Mouse (Mus musculus) thymus, adult 18-20 months (tissue): ENCODE measurements around the gene Sdad1.
"Not testable (repeated sequence)": the region's sequence is repeated elsewhere in the genome, so short reads cannot be mapped to it uniquely, and the experiment has no call there.

Experiments used
- DNase-seq, 2 experiments: peaks; one replicate each; pipeline ENCODE4 v3.0.0; 2022; ENCODE audit warnings: mixed read lengths in 2 of 2

Gene Sdad1

DNA sequence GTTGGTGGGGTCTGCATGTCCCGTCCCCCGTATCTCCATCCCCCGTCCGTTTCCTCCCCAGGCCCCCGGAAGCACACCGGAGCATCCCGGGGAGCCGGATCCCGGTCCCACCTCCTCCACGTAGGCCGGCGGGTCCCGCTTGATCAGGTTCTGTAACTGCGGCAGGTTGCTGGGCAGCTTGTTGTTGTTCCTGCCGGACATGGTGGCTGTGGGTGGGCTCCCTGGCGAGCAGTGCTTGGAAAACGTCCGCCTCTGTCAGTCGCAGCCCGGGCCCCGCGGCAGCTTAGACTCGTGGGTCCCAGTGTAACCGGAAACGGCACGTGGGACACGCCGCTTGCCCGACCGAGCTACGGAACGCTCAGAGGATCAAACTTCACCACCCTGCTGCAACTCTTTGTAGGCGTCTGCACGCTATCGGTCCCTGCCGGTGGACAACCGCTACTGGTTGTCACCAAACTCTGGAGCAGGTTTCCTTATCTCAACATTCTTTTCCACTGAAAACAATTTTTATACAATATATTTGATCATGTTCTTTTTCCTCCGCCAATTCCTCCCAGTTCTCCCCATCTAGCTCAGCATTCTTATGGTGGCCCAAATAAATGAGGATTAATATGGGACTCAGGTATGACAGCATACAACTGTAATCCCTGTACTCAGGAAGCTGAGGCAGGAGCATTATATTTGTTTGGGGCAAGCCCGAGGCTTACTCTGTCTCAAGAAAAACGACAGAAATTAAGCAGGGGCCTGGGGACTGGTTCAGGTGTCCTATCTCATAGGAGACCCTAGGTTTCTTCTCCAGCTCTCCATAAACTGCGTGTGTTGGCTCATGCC is at the start of gene Sdad1:
TSS of gene Sdad1 (minus strand) at position 799 of the 831 bp plus-strand sequence.
- DNase-seq, result peak; percentile 86 to 90

DNA sequence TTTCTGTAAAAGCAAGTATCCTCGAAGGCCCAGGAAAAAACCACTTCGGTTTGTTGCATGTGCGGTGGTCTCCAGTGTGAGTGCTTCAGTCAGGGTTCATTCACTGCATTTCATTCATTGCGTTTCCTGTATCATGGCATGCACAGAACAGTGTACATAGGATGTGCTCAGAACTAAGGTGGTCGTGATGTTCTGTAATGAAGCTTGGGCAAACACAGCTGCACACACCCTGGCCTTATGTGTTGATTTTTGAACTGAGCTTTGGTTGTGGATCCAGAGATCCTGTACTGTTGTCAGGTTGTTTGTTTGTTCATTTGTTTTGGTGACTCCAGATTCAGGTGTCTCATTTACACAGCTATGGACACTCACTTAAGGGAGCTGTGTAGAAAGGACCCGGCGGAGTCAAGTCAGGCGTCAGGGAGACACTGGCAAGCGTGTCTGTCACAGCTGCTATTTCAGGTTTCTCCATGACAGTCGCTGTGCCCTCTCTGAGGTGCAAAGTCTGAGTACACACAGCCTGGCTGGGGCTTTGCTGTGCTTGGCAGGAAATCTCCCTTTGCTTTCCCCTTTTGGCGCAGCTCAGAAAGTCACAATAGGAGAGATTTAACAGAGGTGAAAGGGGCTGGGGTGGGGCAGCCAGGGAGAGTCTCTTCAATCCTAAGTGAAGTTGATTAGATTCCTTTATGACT is 48.6 kb upstream of the Sdad1 start:
- no peak for DNase-seq

DNA sequence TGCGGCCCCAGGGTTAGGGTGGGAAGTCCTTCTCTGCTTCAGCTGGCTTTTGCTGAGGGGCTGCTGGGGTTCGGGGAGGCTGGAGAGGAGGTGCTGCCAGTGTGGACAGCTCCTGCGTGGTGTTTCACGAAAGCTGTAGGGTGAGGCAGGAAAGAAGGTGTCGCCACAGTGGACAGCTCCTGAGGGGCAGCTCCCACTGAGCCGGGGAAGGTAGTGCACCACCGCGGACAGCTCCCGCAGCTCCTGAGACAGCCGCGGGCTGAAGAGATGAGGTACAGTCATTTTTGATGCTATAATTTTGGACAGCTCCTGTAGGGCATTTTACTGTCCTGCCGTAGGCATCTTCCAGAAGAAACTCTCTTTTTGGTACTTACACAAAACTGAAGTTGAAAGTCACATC is 47.8 kb upstream of the Sdad1 start:
- no peak for DNase-seq

DNA sequence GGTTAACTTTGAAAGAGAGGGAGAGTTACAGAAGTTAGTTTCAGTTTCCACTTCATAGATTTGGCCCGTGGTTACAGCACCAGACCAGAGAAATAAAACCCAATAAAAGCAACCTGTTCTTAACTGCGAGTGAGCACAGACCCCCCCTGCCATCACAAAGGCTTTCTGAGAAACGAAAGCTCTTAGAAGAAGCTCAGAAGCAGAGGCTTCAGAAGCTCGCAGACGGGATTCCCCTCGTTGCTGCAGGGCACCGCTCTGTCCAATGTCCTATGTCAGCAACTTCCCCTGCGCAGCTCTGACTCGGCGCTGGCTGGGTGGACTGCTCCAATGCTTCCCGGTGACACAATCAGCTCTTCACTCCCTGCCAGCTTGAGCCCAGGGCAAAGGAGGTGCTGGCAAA is 43.2 kb upstream of the Sdad1 start:
- DNase-seq, result peak; percentile 25 to 28

DNA sequence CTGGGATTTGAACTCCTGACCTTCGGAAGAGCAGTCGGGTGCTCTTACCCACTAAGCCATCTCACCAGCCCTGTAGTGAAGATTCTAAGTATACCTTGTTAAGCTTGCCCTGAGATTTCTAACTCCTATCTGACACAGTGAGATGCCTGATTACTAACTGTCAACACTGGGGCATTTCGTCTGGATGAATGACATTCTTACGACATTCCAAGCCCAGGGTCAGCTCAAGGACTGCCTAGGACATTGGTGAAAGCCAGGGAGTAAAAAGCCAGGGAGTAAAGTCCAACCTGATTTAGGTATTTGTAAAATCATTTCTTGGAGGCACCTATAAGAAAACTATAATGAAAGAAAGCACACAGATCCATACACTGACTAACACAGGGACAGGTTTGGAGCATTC is 42.4 kb upstream of the Sdad1 start:
- not testable (repeated sequence) for DNase-seq

DNA sequence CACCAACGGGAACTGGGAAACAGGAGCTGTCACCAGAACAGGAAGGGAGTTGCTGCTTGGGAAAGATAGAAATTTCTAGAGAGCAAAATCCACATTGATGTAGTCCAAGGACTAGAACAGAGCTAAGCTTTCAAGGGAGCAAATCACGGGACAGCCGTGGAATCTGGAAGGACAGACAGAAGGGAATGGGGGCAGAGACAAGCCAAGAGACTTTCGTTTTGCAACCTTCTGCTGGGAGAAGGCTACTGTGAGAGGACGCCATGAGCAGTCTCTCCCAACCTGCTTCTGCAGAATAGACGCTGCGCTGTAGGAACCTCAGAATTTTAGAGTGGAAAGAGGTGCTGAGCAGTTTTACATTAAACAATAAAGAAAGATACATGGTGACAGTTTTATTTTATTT is 39.5 kb upstream of the Sdad1 start:
- DNase-seq, result no peak

DNA sequence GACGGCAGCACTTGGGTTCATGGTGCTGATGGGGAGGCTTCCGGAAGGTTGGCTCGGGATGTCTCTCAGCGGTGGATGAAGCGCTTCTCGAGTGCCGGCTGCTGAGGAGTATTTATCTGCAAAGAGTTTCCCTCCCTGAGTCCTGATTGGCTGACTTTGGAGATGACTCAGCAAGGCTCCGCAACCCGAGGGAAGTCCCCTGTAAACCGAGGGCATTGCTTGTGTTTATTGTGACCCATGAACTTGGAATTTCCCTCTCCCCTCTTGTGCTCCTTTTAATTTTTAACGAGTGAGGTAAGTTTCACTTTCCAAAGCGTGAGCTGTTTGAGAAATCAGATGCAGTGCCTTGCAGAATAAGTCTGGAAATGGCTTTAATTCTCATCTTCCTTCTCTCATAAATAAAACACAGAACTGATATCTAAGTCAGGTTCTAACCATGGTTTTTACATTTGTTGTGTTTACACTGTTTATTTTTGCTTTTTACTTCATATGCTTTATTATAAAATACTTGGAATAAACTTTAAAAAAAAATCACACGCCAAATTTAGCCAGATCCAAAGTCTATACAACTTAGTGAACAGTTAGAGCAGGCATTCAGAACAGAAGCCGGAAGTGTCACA is 38.6 kb upstream of the Sdad1 start, which contains the start of gene Cxcl10:
TSS of gene Cxcl10 (minus strand) at position 96 of the 620 bp plus-strand sequence.
- DNase-seq, result peak; percentile 31 to 54

DNA sequence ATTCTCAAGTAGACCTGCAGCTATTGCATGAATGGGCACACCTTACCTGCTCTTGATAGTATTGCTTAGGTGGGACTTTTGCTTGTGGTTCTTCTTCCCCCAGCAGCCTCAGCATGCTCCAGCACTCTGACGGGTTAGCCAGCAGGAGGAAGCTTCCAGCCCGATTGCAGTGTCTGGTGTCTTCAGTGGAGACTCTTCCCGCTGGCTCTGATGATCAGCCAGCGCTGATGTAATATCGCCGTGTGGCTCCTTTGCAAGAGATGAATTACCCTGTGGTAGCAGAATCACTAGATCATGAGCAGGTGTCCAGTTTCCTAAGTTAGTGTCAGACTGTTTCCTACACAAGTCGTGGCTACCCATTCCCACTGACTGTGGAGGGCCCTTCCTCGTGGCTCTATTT is 34.7 kb upstream of the Sdad1 start:
- DNase-seq, result no peak

DNA sequence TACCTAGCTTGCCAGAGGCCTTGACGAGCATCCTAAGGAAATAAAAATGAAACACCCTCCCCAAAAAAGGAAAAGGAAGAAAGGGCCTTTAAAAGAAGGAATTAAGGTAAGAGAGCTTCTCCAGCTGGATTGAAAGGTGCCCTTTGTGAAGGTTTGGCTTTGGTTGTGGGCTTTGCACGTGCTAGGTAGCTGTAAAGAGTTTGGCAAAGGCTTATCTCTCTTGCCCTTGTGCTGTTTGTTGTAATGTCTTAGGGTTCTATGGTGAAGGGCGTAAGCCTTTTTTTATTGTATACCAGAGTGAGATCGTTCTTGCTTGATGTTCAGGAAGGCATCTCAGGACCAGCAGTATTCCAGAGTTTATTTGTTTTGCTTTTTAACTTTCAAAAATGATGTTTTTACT is 30.3 kb upstream of the Sdad1 start:
- no peak for DNase-seq

DNA sequence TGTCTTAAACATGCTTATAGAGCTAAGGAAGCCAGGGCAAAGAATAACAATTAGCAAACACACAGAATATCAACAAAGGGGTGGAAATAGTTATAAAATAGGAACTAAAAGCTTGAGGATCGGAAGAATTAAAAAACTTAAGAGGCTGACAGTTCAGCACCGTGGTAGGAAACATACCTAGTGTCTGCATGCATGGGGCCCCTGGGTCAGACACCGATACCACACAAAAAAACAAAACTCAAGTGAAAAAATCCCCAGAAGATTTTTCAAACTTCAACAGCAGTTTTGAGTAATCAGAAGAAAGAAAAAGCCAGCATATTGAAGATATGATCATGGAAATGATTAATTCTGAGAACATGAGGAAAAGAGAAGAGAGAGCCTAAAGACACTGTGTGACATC is 26.5 kb upstream of the Sdad1 start:
- no peak for DNase-seq

DNA sequence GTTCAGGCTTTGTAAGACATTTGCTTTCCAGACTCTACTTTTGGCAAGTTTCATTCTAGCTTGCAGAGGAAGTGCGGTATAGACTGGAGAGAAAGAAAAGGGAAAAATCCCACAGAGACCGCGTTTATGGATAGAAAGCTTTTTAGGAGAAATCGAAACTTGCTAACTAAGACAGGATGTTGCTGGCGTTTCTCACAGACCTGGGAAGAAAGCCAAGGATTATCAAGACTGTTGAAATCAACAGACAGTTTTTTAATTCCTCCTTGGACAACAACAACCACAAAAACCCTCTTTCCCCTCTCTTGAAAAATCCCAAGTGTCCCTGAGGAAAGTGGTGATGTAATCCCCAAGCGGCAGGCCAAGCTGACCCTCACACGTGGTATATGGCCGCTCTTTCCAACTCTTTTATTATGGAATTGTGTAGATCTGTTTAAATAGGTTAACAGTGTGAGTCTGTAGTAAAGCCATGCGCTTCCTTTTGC is 22.1 kb upstream of the Sdad1 start:
- DNase-seq, result no peak

DNA sequence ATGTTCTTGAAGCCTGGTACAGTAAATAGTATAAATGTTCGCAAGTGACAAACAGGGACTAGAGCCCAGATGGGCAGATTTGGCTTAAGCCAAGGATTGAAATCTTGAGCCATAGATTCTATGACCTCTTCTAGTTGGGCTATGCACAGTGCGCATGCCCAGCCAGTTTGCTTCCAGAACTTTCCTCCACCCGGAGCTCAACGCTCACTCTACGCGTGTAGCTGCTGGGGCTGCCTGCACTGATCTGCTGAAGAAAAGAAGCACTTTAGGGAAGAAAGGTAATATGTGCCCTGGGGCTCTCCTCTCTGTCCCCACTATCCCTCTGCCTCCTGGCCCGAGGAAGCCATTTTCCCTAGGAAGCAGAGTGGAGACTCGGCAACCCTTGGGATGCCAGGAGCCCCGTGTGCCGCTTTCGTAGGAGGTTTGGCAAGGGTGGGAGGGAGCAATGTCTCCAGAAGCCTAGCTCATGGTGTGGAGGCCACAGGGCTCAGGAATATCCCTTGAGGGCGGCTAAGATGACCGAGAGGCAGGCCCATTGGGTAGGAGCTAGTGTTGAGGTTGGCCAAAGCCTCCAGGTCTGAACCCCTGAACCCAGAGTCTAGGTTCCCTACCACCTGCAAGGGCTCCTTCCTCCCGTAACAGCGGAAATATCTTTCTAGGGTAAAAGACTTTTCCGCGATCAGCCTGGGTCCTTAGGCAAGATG is 21.5 kb upstream of the Sdad1 start, which contains the start of gene Art3:
TSS of gene Art3 (plus strand) at position 193 of the 704 bp plus-strand sequence.
- no peak for DNase-seq

DNA sequence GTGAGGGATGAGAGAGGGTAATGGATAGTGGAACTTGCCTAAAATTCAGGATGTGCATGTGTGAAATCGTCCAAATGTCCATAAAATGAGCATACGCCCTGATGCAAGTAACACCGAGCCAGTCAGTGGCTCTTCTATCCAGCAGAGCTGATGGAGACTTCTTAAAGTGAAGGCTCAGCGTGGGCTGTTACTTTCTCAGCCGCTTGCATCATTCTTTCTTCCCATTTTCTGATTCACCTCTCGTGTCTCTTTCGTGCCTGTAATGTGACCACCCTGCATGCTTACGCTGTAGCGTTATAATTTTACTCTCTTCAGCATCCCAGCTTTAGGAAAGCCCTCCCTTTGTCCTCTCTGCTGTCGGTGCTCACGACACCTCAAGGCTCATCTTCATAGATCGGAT is 20.8 kb upstream of the Sdad1 start:
- no peak for DNase-seq

DNA sequence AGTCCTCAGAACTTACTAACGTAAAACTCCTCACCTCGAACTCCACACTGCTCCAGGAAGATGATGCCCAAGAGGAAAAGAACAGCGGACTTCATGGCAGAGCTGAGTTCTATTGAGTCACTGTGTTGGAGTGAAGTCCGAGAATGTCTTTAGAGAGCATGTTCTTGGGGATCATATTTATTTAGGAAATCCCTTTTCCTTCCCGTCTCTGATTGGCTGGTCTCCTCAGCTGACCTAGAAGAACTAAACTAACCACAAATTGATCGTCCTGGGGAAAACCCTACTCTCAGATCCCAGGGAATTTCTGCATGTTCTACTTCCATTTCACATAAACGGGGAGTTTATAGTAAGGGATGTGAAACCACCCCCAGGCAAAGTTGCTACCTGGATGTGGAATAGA is 17.6 kb upstream of the Sdad1 start, which contains the start of gene Cxcl9:
TSS of gene Cxcl9 (minus strand) at position 151 of the 400 bp plus-strand sequence.
- DNase-seq, result no peak

DNA sequence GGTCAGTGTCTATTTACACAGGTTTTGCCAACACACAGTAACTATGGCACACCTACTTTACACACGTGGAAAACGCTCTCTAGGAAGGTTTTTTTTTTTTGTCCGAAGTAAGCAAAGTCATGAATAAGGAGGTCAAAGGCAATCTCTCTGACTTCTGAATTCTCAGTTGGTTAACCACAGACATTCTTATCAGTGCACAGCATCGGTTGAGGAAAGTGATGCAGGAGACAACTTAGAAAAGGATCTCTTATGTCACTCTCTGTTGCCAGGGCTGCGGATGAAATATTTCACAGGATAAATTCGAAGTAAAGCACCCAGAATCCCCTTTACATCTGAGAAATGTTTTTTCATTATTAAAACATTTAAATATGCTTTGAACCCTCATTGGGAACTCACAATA is 17.1 kb upstream of the Sdad1 start:
- no peak for DNase-seq

DNA sequence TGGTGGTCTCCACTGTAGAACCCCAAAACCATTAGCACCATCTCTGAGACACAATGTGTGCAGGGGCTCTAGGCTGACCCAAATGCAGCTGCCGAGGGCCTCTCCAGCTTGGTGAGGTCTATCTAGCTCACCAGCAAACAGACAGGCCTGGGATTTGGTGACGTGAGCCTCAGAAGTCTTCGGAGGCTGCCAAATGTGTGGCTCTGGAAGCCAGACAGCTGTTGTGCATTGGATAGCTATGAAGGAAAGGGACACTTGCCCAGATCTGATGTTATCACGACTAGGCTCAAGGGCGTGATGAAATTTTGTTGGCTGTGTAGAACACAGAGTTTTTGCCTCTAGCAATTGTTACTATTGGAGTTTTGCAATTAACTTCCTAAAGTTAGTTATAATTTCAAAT is 13.0 kb upstream of the Sdad1 start:
- DNase-seq, result no peak

DNA sequence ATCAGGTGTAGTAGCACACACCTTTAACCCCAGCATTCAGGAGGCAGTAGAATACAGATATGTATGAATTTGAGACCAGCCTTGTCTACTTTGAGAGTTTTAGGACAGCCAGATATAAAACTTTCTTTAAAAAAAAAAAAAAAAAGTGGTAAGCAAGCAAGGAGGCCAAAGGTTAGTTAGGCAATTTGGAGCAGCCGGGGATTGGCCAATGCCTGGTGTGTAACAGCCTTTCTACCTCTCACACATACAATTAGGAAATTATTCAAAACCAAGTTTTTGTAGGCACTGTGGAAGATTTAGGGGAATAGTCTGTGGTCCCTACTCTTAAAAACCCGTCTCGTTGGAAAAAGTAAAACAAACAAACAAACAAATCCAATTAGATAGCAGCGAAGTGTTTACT is 12.3 kb upstream of the Sdad1 start:
- DNase-seq, result no peak

DNA sequence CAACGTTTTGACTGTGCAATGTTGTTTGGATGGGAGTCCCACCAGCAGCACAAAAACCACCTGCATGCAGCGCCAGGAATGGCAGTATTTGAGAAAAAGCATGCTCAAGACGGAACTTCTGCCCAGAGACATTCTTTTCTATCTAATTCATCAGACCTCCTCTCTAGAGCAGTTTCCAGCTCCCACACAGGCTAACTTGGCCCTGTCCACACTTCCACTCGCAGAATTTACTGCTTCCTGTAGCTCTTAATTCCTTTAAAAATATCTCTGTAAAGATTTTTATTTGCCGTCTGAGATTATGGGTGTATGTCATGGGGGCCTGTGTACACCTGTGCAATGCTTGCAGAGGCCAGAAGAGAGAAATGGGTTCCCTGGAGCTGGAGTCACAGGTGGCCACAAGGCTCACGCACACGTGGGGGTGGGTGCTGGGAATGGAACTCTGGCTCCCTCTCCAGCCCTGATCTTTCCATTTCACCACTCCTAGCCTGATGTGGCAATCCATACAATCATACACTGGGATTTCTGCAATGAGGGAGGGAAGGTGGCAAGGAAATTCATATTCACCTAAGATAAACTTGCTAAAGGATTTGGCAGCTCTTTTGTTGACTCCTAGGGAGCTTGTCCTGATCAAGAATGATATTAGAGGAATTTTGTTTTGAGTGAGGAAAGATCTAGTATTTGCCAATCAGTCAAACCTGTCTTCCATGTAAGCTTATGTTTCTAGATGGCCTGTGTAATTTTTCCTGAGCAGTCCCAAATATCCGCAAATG is 11.5 kb upstream of the Sdad1 start:
- no peak for DNase-seq

DNA sequence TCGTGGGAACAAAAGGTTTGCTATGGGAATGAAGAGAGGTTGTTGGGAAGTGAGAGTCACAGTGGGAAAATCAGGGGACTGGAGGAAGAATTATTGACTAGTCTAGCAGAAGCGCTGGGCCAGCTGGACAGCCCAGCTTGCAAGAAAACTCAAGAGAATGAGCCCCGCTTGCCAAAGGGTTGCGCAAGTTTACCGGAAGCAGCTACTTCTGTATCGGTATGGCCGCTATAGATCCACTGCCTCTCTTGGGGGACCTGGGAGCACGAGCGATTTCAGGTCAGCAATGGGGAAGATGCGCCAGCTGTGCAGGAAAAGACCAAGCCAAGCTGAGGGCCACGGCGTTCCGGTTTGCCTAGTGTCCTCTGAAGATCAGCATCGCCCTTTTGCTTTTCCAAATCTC is 8.3 kb upstream of the Sdad1 start:
- DNase-seq, result no peak

DNA sequence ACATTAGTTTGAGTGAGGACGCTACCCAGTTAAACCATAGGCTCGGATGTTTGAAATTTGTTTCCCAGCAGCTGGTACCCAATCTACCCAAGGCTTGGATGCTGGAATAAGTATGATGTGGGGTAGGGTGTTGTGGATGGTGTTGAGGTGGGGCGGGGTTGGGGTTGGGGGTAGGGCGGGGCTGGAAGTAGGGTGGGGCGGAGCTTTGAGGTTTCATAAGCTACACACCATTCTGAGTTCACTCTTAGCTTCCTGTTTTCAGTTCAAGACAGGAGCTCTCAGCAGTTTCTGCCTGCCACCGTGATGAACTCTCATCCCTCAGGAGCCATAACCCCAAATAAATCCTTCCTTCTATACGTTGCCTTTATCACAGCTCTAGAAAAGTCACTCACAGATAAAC is 7.8 kb upstream of the Sdad1 start:
- no peak for DNase-seq

DNA sequence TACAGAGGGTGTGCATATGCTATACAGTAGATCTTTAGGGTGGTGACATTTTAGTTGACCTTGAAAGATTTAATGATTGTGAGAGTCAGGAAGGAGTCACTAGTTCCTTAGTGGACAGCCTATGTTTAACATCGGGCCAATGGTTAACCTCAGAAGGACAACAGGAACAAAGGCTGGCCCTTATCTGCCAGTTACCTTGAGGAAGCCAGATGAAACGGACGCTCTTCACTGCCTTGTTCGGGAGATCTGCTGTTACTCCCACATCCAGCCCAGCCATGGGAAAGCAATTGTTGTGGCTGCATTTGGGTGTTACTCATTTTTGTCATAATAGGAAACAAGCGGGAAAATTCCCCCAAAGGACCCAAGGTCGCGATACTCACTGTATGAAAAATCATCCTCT is 3.5 kb upstream of the Sdad1 start:
- DNase-seq, result no peak
